Mouse (Mus musculus) embryonic fibroblast, embryonic 13.5 days (primary cell): Measurements from ENCODE around the gene Rsph14.

Experiments used
- CTCF ChIP-seq: IDR thresholded peaks from 2 replicates; pipeline ENCODE4 v1.5.1; 2011; ENCODE audit warnings: mild to moderate bottlenecking, control low read depth, low read length, moderate library complexity, borderline replicate concordance; ENCODE audit not compliant: insufficient read depth
- POLR2A ChIP-seq: IDR thresholded peaks from 2 replicates; pipeline ENCODE4 v1.6.1; 2011; ENCODE audit warnings: low read depth, mild to moderate bottlenecking, control low read depth, low read length, moderate library complexity

DNA sequence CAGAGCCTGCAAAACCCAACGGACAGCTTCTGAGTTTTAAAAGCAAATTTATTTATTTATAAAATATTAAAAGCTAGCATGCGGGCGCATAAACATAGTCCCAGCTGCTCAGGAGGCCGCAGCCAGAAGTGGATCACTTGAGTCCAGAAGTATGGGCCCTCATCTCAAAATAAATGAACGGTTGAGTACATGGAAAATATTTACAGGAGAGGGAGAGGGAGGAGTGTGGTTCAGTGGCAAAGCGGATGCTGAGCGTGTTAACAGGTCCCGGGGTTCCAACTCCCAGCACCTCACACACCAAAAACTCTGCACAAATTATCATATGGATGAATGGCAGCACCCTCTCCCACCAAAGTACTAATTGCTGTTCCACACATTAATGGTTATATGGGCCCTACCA lies 25.9 kb upstream of the Rsph14 start:
- TF ChIP-seq POLR2A (no peak), CTCF (no peak)
